Mouse (Mus musculus): Measurements from ENCODE around the gene Tfec.

Gene Tfec

GRCm38 (mm10) chr6:16794036-16794435 lies 104.2 kb downstream of the Tfec start:
- no peak for DNase-seq (ENCODE audit: low spot score)

GRCm38 (mm10) chr6:16785166-16785565 lies 113.1 kb downstream of the Tfec start:
- DNase-seq (ENCODE audit: low spot score): no peak

Measured in layer of hippocampus, adult 9-10 months (tissue).